Mouse (Mus musculus) lung, embryonic 16.5 days (tissue): ENCODE results near the gene Ank2. TPM values are rescaled to one million over a fixed set of nuclear protein-coding genes. Genes with fewer than 3 reads are reported as not detected.

Experiments
- ATAC-seq: fragments of 200-750 bp; cut with Nextera tagmentation; 2 replicates; pipeline ENCODE4 v1.8.0; 2017; ENCODE audit warnings: low read depth, mild to moderate bottlenecking, moderate library complexity
- H3K27ac ChIP-seq: fragments of 300-500 bp; sonication (generic); 2 replicates; pipeline ENCODE4 v1.5.1; 2014; ENCODE audit warnings: mild to moderate bottlenecking, control low read depth, low read length
- H3K27me3 ChIP-seq: fragments of 300-500 bp; sonication (generic); 2 replicates; pipeline ENCODE4 v1.6.1; 2014; ENCODE audit warnings: low read depth, low read length, mixed read lengths; ENCODE audit not compliant: control insufficient read depth, insufficient read depth
- H3K36me3 ChIP-seq: fragments of 300-500 bp; sonication (generic); 2 replicates; pipeline ENCODE4 v1.6.1; 2014; ENCODE audit warnings: low read length; ENCODE audit not compliant: control insufficient read depth, insufficient read depth
- H3K4me1 ChIP-seq: fragments of 300-500 bp; sonication (generic); replicated peaks from 2 replicates; pipeline ENCODE4 v1.6.1; 2014; ENCODE audit warnings: low read length, mixed read lengths; ENCODE audit not compliant: control insufficient read depth, insufficient read depth
- H3K4me2 ChIP-seq: fragments of 300-500 bp; sonication (generic); 2 replicates; pipeline ENCODE4 v1.6.1; 2014; ENCODE audit warnings: low read depth, low read length, control low read depth
- H3K4me3 ChIP-seq: fragments of 300-500 bp; sonication (generic); 2 replicates; pipeline ENCODE4 v1.5.1; 2014; ENCODE audit warnings: mild to moderate bottlenecking, low read length, control low read depth
- H3K9ac ChIP-seq: fragments of 300-500 bp; sonication (generic); 2 replicates; pipeline ENCODE4 v1.6.1; 2014; ENCODE audit warnings: low read length, control low read depth
- H3K9me3 ChIP-seq: fragments of 300-500 bp; sonication (generic); 2 replicates; pipeline ENCODE4 v1.6.1; 2016; ENCODE audit warnings: low read length; ENCODE audit not compliant: control insufficient read depth
- WGBS: fragments of 180-500 bp; shearing (Covaris S2); extraction: QIAGEN DNeasy Blood & Tissue Kit; methylation state at CpG from one replicate; pipeline ENCODE4 v1.1.7; 2014; 5-methylcytosine and 5-hydroxymethylcytosine counted together
- polyA plus RNA-seq: library from polyadenylated mRNA; unstranded; fragments of >200 nt; fragmentation: Nextera tagmentation; extraction: Ambion mirVana; gene quantifications from 2 replicates; pipeline ENCODE4 v1.2.1, GENCODE M21; 2015

The Ank2 gene
- polyA plus RNA-seq, 1 experiment from 2014 or later: 10.3 TPM

DNA sequence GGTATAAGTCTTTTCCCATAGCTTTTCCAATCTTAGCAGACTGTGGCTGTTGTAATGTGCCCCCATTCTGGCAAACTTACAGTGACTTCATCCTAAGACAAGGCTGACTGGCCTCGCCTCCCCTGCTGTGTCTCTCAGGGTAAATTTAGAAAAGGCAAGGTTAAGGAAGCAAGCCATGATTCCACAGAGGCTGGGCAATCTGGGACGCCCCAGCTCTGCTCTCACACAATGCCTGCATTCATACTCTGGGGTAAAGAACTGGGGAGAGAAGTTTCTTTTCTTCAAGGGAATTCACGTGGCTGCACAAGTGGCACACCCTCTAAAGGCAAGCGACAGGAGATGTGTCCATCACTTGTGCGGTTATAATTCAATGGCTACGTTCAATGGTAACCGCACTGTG is 505.0 kb downstream of the Ank2 start:
- Histone ChIP-seq H3K4me2 (no peak overlapping the region), H3K27me3 (no peaks in the 10 kb centered on the region), H3K4me1 (peaks cover 8% of the 10 kb centered on the region), H3K9ac (no peak overlapping the region), H3K9me3 (no peaks in the 10 kb centered on the region), H3K27ac (no peak overlapping the region), H3K36me3 (no peaks in the 10 kb centered on the region), H3K4me3 (no peak overlapping the region)
- ATAC-seq: no peak
- 69% methylated on average over 7 of the region's 7 CpGs for WGBS

DNA sequence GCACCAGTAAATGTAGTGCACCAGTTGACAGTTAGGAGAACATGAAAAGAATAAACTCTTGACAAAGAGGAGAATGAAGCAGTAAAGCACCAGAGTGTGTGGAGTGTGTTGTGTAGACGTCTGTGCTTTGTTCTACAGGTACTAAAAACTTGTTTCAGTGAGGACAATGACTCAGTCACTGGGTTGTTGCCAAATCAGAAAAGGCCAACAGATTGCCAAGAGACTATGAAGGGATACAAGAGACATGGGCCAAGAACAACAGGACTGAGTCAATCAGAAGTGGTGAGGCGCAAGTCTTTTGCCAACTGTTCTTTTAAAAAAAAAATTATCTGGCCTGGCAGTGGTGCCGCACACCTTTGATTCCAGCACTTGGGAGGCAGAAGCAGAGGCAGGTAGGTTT is 509.2 kb downstream of the Ank2 start:
- no peak for ATAC-seq
- H3K4me2 ChIP-seq: no peak overlapping the region

DNA sequence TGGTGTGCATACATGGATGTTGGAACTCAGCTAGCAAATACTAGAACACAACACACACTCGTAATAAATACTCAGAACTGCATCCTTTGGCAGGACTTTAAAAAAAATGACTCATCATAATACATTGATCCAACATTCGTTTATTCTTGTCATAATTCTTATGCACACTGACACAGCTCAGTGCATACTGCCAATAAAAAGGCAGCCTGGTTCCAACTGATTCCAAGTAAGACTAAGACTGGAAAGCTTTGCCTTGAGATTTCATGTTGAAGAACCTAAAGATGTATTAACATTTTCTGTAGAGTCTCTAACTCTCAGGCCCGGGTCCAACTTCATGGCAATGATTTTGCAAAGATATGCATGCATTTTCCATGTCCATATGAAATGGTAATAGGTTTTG is 512.5 kb downstream of the Ank2 start:
- Histone ChIP-seq H3K36me3 (no peaks in the 10 kb centered on the region), H3K27me3 (no peaks in the 10 kb centered on the region), H3K4me1 (no peaks in the 10 kb centered on the region), H3K4me2 (no peak overlapping the region), H3K9me3 (no peaks in the 10 kb centered on the region), H3K4me3 (no peak overlapping the region), H3K9ac (no peak overlapping the region), H3K27ac (no peak overlapping the region)
- 67% methylated on average over 3 of the region's 3 CpGs for WGBS
- no peak for ATAC-seq

More for the DNA sequence above, 509.2 kb downstream of the Ank2 start:
- H3K27ac ChIP-seq: no peak overlapping the region
- no peak overlapping the region for H3K9ac ChIP-seq
- H3K4me3 ChIP-seq: no peak overlapping the region
- H3K36me3 ChIP-seq: no peaks in the 10 kb centered on the region
- 73% methylated on average over 3 of the region's 3 CpGs for WGBS
- H3K4me1 ChIP-seq: no peaks in the 10 kb centered on the region
- no peaks in the 10 kb centered on the region for H3K27me3 ChIP-seq
- no peaks in the 10 kb centered on the region for H3K9me3 ChIP-seq

DNA sequence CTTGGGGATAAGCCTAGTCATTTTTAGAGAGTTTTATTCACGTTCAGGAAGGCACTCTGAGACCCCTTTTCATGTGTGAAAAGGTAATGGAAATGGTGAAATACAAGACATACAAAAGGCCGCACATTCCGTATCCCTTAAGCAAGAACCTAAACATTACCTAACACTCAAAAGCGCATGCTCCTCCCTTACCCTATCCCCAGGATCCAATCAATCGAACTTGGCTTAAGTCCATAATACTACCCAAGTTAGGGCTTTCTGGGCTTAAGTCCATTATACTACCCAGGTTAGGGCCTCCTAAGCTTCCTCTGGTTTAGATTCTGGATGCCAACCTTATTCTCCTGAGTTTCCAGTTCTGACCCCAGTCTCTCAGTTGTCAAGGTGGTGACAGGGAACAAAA is 516.3 kb downstream of the Ank2 start:
- WGBS: 83% methylated on average over 5 of the region's 5 CpGs
- Histone ChIP-seq H3K27me3 (no peaks in the 10 kb centered on the region), H3K36me3 (no peaks in the 10 kb centered on the region), H3K9ac (no peak overlapping the region), H3K4me1 (no peaks in the 10 kb centered on the region), H3K27ac (no peak overlapping the region), H3K9me3 (no peaks in the 10 kb centered on the region), H3K4me2 (no peak overlapping the region), H3K4me3 (no peak overlapping the region)
- no peak for ATAC-seq

DNA sequence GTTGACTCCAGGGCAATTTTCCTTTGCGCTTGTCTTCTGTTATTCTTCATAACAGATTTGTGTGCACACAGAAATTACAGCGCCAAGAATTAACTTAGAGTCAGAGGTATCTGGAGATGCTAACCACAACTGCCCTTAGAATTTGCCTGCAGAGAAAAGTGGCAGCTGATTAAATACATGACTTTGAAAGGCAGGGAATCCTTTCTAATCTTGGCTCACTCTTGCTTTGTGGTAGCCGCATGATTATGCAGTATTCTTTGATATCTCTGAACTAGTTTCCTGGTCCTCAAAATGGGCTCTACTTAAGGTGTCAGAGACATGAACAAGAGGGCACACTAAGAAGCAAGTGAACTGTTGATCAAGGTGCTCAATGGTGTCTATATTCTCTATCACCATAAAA is 518.0 kb downstream of the Ank2 start:
- no peaks in the 10 kb centered on the region for H3K27me3 ChIP-seq
- no peak overlapping the region for H3K4me3 ChIP-seq
- no peak overlapping the region for H3K4me2 ChIP-seq
- no peak for ATAC-seq
- no peaks in the 10 kb centered on the region for H3K4me1 ChIP-seq
- no peak overlapping the region for H3K27ac ChIP-seq
- no peaks in the 10 kb centered on the region for H3K36me3 ChIP-seq
- 89% methylated on average over 3 of the region's 3 CpGs for WGBS
- H3K9ac ChIP-seq: no peak overlapping the region
- no peaks in the 10 kb centered on the region for H3K9me3 ChIP-seq

DNA sequence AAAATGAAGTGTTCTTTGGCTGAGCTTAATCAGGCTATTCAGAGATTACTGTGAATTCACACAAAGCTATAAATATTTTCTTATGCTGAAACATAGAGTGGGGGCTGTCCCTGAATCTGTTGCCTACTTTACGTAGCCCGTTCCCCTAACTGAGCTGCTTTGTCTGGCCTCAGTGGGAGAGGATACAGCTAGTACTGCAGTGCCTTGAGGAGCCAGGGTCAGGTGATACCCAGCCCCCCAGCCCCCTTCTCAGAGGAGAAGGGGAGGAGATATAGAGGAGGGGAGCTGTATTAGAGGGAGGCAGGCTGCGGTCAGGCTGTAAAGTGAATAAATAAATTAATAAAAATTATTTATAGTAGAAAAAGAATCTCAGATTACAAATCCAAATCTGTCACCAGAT is 519.5 kb downstream of the Ank2 start:
- Histone ChIP-seq H3K27me3 (no peaks in the 10 kb centered on the region), H3K9ac (no peak overlapping the region), H3K4me3 (no peak overlapping the region), H3K9me3 (no peaks in the 10 kb centered on the region), H3K4me1 (no peaks in the 10 kb centered on the region), H3K4me2 (no peak overlapping the region), H3K36me3 (no peaks in the 10 kb centered on the region), H3K27ac (no peak overlapping the region)
- WGBS: 84% methylated on average over 3 of the region's 3 CpGs
- no peak for ATAC-seq

DNA sequence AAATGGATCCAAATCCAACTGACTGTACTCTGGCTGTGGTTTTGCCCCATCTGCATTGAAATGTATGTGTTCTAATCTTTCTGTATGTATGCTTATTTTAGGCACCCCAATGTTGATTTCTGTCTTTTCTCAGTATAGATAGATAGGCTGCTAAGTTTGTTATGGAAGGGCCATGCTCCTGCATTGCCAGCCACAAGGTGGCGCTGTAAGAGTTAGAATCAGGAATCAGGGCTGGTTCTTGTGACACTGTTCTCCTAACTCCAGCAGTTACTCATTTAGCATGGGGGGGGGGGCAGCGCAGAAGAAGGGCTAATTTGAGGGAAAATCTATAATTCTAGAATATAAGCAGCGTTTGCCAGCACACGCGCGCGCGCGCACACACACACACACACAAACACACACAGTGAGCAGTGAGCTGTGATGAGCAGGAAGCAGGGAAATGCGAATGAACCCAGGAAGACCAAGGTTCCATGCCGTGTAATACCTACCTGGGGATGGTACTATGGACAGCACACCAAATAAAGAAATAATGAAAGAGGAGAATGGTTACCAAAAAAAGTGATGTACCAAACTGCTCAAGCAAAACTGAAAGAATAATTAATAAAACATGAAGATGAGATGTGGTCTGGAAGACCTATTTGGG is 520.3 kb downstream of the Ank2 start:
- Histone ChIP-seq H3K27me3 (no peaks in the 10 kb centered on the region), H3K36me3 (no peaks in the 10 kb centered on the region), H3K9ac (no peak overlapping the region), H3K9me3 (no peaks in the 10 kb centered on the region), H3K4me3 (no peak overlapping the region), H3K4me1 (no peaks in the 10 kb centered on the region), H3K27ac (no peak overlapping the region), H3K4me2 (no peak overlapping the region)
- WGBS: 65% methylated on average over 11 of the region's 11 CpGs
- ATAC-seq: peak; percentile 62; the same call in 1 of the 2 replicates

DNA sequence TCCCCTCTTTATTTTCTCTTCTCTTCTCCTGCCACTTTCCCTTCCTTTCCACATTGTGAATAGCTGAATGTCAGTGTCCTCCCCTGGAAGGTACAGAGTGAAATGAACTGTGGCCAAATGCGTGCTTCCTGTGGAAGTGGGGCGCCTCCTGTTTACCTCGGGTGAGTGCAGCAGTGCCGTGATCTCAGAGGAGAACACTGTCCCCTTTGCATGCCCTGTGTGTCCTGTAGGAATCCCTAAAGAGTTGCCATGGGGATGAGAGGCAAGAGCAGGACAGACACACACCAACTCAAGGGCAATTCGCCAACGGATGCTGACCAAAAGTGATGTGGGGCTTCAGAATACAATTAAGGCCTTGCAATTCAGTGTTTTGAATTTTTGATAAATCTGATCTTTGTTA is 521.8 kb downstream of the Ank2 start:
- H3K4me2 ChIP-seq: no peak overlapping the region
- no peaks in the 10 kb centered on the region for H3K9me3 ChIP-seq
- no peaks in the 10 kb centered on the region for H3K36me3 ChIP-seq
- no peaks in the 10 kb centered on the region for H3K27me3 ChIP-seq
- WGBS: 62% methylated on average over 6 of the region's 6 CpGs
- no peak overlapping the region for H3K9ac ChIP-seq
- H3K4me3 ChIP-seq: no peak overlapping the region
- no peak for ATAC-seq
- no peak overlapping the region for H3K27ac ChIP-seq
- H3K4me1 ChIP-seq: no peaks in the 10 kb centered on the region

DNA sequence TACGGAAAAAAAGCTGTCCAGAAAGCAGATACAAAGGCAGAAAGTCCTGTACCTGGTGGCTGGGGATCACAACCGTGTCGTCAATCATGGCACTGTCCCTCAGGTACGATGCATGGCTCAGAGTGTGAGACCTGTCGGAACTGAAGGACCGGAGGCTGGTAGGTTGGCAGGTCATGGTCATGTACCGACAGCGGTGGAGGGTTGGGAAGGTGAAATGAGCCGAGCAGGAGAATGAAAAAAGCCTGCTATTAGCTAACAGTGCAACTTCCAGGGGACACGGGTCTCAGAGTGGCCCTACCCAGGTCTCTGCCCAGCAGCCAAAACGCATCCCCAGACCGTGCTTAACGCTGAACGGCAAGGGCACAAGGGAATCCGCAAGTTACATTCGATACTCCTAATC is 522.4 kb downstream of the Ank2 start:
- no peaks in the 10 kb centered on the region for H3K9me3 ChIP-seq
- no peak for ATAC-seq
- no peak overlapping the region for H3K4me2 ChIP-seq
- H3K27ac ChIP-seq: no peak overlapping the region
- no peaks in the 10 kb centered on the region for H3K4me1 ChIP-seq
- no peaks in the 10 kb centered on the region for H3K27me3 ChIP-seq
- H3K36me3 ChIP-seq: no peaks in the 10 kb centered on the region
- H3K4me3 ChIP-seq: no peak overlapping the region
- H3K9ac ChIP-seq: no peak overlapping the region
- WGBS: 80% methylated on average over 16 of the region's 16 CpGs

DNA sequence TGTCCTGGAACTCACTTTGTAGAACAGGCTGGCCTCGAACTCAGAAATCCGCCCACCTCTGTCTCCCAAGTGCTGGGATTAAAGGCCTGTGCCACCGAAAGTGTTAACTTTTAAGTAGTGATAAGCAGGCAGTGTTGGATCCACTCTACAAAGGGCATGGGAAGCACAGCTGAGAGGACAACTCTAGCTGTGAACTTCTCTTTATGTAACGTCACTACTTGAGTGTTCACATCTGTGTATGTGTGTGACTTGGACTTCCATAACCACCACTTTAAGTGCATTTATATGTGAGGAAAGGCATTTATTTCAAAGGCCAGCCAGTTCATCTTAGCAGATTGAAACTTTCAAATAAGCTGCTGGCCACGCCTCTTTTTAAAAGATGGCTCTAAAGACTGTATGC is 523.7 kb downstream of the Ank2 start:
- no peaks in the 10 kb centered on the region for H3K36me3 ChIP-seq
- no peak for ATAC-seq
- H3K9me3 ChIP-seq: no peaks in the 10 kb centered on the region
- H3K4me1 ChIP-seq: no peaks in the 10 kb centered on the region
- WGBS: 75% methylated on average over 5 of the region's 5 CpGs
- no peak overlapping the region for H3K4me3 ChIP-seq
- no peak overlapping the region for H3K27ac ChIP-seq
- no peak overlapping the region for H3K4me2 ChIP-seq
- H3K9ac ChIP-seq: no peak overlapping the region
- no peaks in the 10 kb centered on the region for H3K27me3 ChIP-seq
